In genomic region chr1:37698186-37698839, GRCm38 (mm10) we compare ENCODE assay signal across 10 mouse cellular contexts. TPM values are rescaled to one million over a fixed set of nuclear protein-coding genes. Genes with fewer than 3 reads are reported as not detected.
DNase-seq lines count a peak whose midpoint lies in the region; ATAC-seq and TF ChIP-seq lines count a peak whose summit lies in the region.
"Had no signal": no experiment of that assay in that cellular context is flagged by ENCODE, and none has a peak within 500 bp of the region (broad histone marks: within the 10 kb centered on the region; RNA-seq: fewer than 3 reads in every experiment).

No protein-coding gene starts in this region.

- H3K4me3 ChIP-seq in midbrain, embryonic 14.5 days (replicated peaks; ENCODE audit: low read depth, low read length): no peak overlapping the region
- no peak overlapping the region for H3K4me3 ChIP-seq in midbrain, embryonic 10.5 days
- H3K4me3 ChIP-seq in hindbrain, postnatal 0 days (ENCODE audit: low read length): no peak overlapping the region
- H3K4me3 ChIP-seq in neural tube, embryonic 15.5 days (replicated peaks): no peak overlapping the region

- no peaks in the 10 kb centered on the region for H3K9me3 ChIP-seq in midbrain, embryonic 14.5 days (ENCODE audit: control insufficient read depth, low read length)
- H3K9me3 ChIP-seq in midbrain, embryonic 10.5 days (replicated peaks): no peaks in the 10 kb centered on the region
- H3K9me3 ChIP-seq in hindbrain, postnatal 0 days (ENCODE audit: low read length): no peaks in the 10 kb centered on the region
- no peaks in the 10 kb centered on the region for H3K9me3 ChIP-seq in neural tube, embryonic 15.5 days (replicated peaks)

- no peak for TF ChIP-seq CTCF in hindbrain, postnatal 0 days (IDR thresholded peaks at IDR 0.05; ENCODE audit: low read depth)

- H3K4me2 ChIP-seq in midbrain, embryonic 14.5 days (ENCODE audit: low read length): no peak overlapping the region
- no peak overlapping the region for H3K4me2 ChIP-seq in hindbrain, postnatal 0 days (ENCODE audit: low read depth, low read length)
- no peak overlapping the region for H3K4me2 ChIP-seq in neural tube, embryonic 15.5 days

- H3K27ac ChIP-seq in midbrain, embryonic 14.5 days (replicated peaks; ENCODE audit: low read depth, low read length): no peak overlapping the region
- no peak overlapping the region for H3K27ac ChIP-seq in midbrain, embryonic 10.5 days (replicated peaks)
- peak overlapping the region; percentile 38; the same call in 1 of the 2 replicates for H3K27ac ChIP-seq in hindbrain, postnatal 0 days
- H3K27ac ChIP-seq in neural tube, embryonic 15.5 days (replicated peaks): no peak overlapping the region

- peaks cover 7% of the 10 kb centered on the region; the same call in 1 of the 2 replicates for H3K4me1 ChIP-seq in midbrain, embryonic 14.5 days (ENCODE audit: control insufficient read depth, insufficient read depth, low read length)
- peaks cover 3% of the 10 kb centered on the region; the same call in 1 of the 2 replicates for H3K4me1 ChIP-seq in midbrain, embryonic 10.5 days
- 0 out of 2 replicates have a peak, but pooled peaks cover 8% of the 10 kb centered on the region for H3K4me1 ChIP-seq in hindbrain, postnatal 0 days (ENCODE audit: insufficient read depth, low read length)
- peaks cover 7% of the 10 kb centered on the region; the same call in 1 of the 2 replicates for H3K4me1 ChIP-seq in neural tube, embryonic 15.5 days

- DNase-seq in frontal cortex, adult 2 months (ENCODE audit: extremely low spot score in 1 of 2, low spot score in 1 of 2): no peak
- DNase-seq in midbrain, embryonic 14.5 days: peak; percentile 54
- no peak for DNase-seq in midbrain, embryonic 10.5 days (ENCODE audit: low spot score)
- DNase-seq in hindbrain, postnatal 0 days (ENCODE audit: low spot score): peak; percentile 61
- DNase-seq in thymus, postnatal 14 days: no peak
- no peak for DNase-seq in cerebellum, postnatal 10 days
- DNase-seq: kidney, adult 2 months had no signal

- no peaks in the 10 kb centered on the region for H3K27me3 ChIP-seq in midbrain, embryonic 14.5 days (ENCODE audit: control insufficient read depth, insufficient read depth, low read length)
- H3K27me3 ChIP-seq in midbrain, embryonic 10.5 days (ENCODE audit: low read depth, poor library complexity, severe bottlenecking): no peaks in the 10 kb centered on the region
- H3K27me3 ChIP-seq in hindbrain, postnatal 0 days (ENCODE audit: insufficient read depth, low read length): no peaks in the 10 kb centered on the region
- no peaks in the 10 kb centered on the region for H3K27me3 ChIP-seq in neural tube, embryonic 15.5 days (replicated peaks)

- ATAC-seq in frontal cortex, adult (ENCODE audit: low TSS enrichment): 0 out of 2 replicates have a peak, but pooled peaks have one; percentile 3
- ATAC-seq in midbrain, embryonic 14.5 days (ENCODE audit: low FRiP score, low TSS enrichment): peak; percentile 40; the same call in 1 of the 2 replicates
- ATAC-seq in hindbrain, postnatal 0 days: peak; percentile 85
- peak; percentile 70; the same call in 1 of the 2 replicates for ATAC-seq in neural tube, embryonic 15.5 days (ENCODE audit: low FRiP score)

- 73% methylated on average over 8 of the region's 8 CpGs for WGBS in midbrain, embryonic 14.5 days
- WGBS in midbrain, embryonic 10.5 days: 87% methylated on average over 8 of the region's 8 CpGs
- WGBS in hindbrain, postnatal 0 days: 55% methylated on average over 8 of the region's 8 CpGs
- 68% methylated on average over 8 of the region's 8 CpGs for WGBS in neural tube, embryonic 15.5 days

- H3K36me3 ChIP-seq in midbrain, embryonic 14.5 days (ENCODE audit: control insufficient read depth, insufficient read depth, low read length): no peaks in the 10 kb centered on the region
- no peaks in the 10 kb centered on the region for H3K36me3 ChIP-seq in midbrain, embryonic 10.5 days
- H3K36me3 ChIP-seq in hindbrain, postnatal 0 days (ENCODE audit: insufficient read depth, low read length): no peaks in the 10 kb centered on the region
- H3K36me3 ChIP-seq in neural tube, embryonic 15.5 days: no peaks in the 10 kb centered on the region

- H3K9ac ChIP-seq in midbrain, embryonic 14.5 days (replicated peaks; ENCODE audit: low read length): no peak overlapping the region
- H3K9ac ChIP-seq in hindbrain, postnatal 0 days (replicated peaks; ENCODE audit: low read length): no peak overlapping the region
- H3K9ac ChIP-seq in neural tube, embryonic 15.5 days (replicated peaks): no peak overlapping the region

RNA-seq across cellular contexts. Expression of gene 2010300C02Rik, which starts 21.6 kb away (rescaled TPM):
- 143 and 163 TPM in 2 replicates for polyA plus RNA-seq in frontal cortex, adult 2 months (2012; rRNA removed)
- polyA plus RNA-seq in midbrain, embryonic 14.5 days (2014; fragmentation: Nextera tagmentation; extraction: Ambion mirVana): 1.3 and 1.9 TPM in 2 replicates
- 0.73 and 0.75 TPM in 2 replicates for polyA plus RNA-seq in midbrain, embryonic 10.5 days (2016; fragmentation: Nextera tagmentation; extraction: Ambion mirVana)
- 7.1 and 10.0 TPM in 2 replicates for total RNA-seq in hindbrain, postnatal 0 days (2014; rRNA removed)
- polyA plus RNA-seq in hindbrain, postnatal 0 days (2015; fragmentation: Nextera tagmentation; extraction: Ambion mirVana): 4.1 and 5.3 TPM in 2 replicates
- 3.2 and 6.3 TPM in 2 replicates for polyA plus RNA-seq in neural tube, embryonic 15.5 days (2015; fragmentation: Nextera tagmentation; extraction: Ambion mirVana)
- total RNA-seq: common myeloid progenitor, adult 5-6 weeks had no signal

Comparison
In these comparisons a context has a peak if more than half of its experiments do, and no peak if none do; other contexts are left out.
1. DNase-seq: peak in midbrain, embryonic 14.5 days (single experiment) and hindbrain, postnatal 0 days (single experiment); none in frontal cortex, adult 2 months (0 of 2), midbrain, embryonic 10.5 days (single experiment), thymus, postnatal 14 days (single experiment) and cerebellum, postnatal 10 days (0 of 2).
2. ATAC-seq: peak in every context shown above with its lines; median percentile 85 in hindbrain, postnatal 0 days; 70 in neural tube, embryonic 15.5 days; 40 in midbrain, embryonic 14.5 days; 3 in frontal cortex, adult.
3. RNA of gene 2010300C02Rik, which starts 21.6 kb away (polyA plus RNA-seq): 143 to 163 TPM in frontal cortex, adult 2 months; 4.1 to 5.3 TPM in hindbrain, postnatal 0 days, 3.2 to 6.3 TPM in neural tube, embryonic 15.5 days, 1.3 to 1.9 TPM in midbrain, embryonic 14.5 days and 0.73 to 0.75 TPM in midbrain, embryonic 10.5 days; every median in the first group is over 10 times any median in the second.